Mouse (Mus musculus) CD4-positive naive resting alpha-beta T cell, adult 57 days (primary cell): Measurements from ENCODE around the gene Ap4m1. TPM values are rescaled to one million over a fixed set of nuclear protein-coding genes. Genes with fewer than 3 reads are reported as not detected.

Experiments
- total RNA-seq: library from RNA; stranded (reverse); gene quantifications from one replicate; pipeline ENCODE4 v1.2.4, GENCODE M21; 2023

Gene Ap4m1
- total RNA-seq = 22.8 TPM

GRCm38 (mm10) chr5:138171695-138172491 is at the start of gene Ap4m1, which contains the start of gene Mcm7:
TSS of gene Ap4m1 (plus strand) at chr5:138172002.
TSS of gene Mcm7 (minus strand) at chr5:138172422.

GRCm38 (mm10) chr5:138155443-138155976 is 16.3 kb upstream of the Ap4m1 start, which contains the start of gene Zfp113:
TSS of gene Zfp113 (minus strand) at chr5:138155744.

GRCm38 (mm10) chr5:138160842-138161665 is 10.7 kb upstream of the Ap4m1 start, which contains the start of gene Cops6:
TSS of gene Cops6 (plus strand) at chr5:138161071.

GRCm38 (mm10) chr5:138186950-138187638 is 15.3 kb downstream of the Ap4m1 start, which contains the start of the genes Taf6 and Cnpy4:
TSS of gene Taf6 (minus strand) at chr5:138187451.
TSS of gene Cnpy4 (plus strand) at chr5:138187485.

GRCm38 (mm10) chr5:138193771-138194727 is 22.2 kb downstream of the Ap4m1 start, which contains the start of gene Mblac1:
TSS of gene Mblac1 (plus strand) at chr5:138194314.

GRCm38 (mm10) chr5:138225700-138226099 is 53.9 kb downstream of the Ap4m1 start, which contains the start of gene Nxpe5:
TSS of gene Nxpe5 (plus strand) at chr5:138225898.

Other genes with a start within 250 kb of the Ap4m1 start
- not detected for gene Gjc3, start 208.9 kb upstream of the Ap4m1 start, total RNA-seq
- gene Azgp1, start 190.5 kb upstream of the Ap4m1 start, total RNA-seq = not detected
- gene Smok3a, start 150.7 kb upstream of the Ap4m1 start, total RNA-seq = not detected
- gene Smok3b, start 150.6 kb upstream of the Ap4m1 start, total RNA-seq = not detected
- not detected for gene Smok3c, start 118.8 kb upstream of the Ap4m1 start, total RNA-seq
- gene Zkscan1, start 86.9 kb upstream of the Ap4m1 start, total RNA-seq = 25.9 TPM
- 13.7 TPM for gene Zscan21, start 55.1 kb upstream of the Ap4m1 start, total RNA-seq
- gene Zfp113, start 16.3 kb upstream of the Ap4m1 start, total RNA-seq = 13.7 TPM
- 48.1 TPM for gene Cops6, start 10.9 kb upstream of the Ap4m1 start, total RNA-seq
- gene Mcm7, start 420 bp downstream of the Ap4m1 start, total RNA-seq = 76.6 TPM
- 26.7 TPM for gene Taf6, start 15.4 kb downstream of the Ap4m1 start, total RNA-seq
- 16.6 TPM for gene Cnpy4, start 15.5 kb downstream of the Ap4m1 start, total RNA-seq
- 1.3 TPM for gene Mblac1, start 22.3 kb downstream of the Ap4m1 start, total RNA-seq
- gene Nxpe5, start 53.9 kb downstream of the Ap4m1 start, total RNA-seq = not detected
- 32.0 TPM for gene Lamtor4, start 83.5 kb downstream of the Ap4m1 start, total RNA-seq
- gene BC037034, start 92.0 kb downstream of the Ap4m1 start, total RNA-seq = 50.8 TPM
- not detected for gene Gal3st4, start 100.8 kb downstream of the Ap4m1 start, total RNA-seq
- gene Gm43720, start 108.0 kb downstream of the Ap4m1 start, total RNA-seq = not detected
- 2.7 TPM for gene Gpc2, start 108.0 kb downstream of the Ap4m1 start, total RNA-seq
- not detected for gene Stag3, start 108.2 kb downstream of the Ap4m1 start, total RNA-seq
- 1.7 TPM for gene Pvrig, start 170.0 kb downstream of the Ap4m1 start, total RNA-seq